Mouse (Mus musculus) stomach, embryonic 16.5 days (tissue): ENCODE results near the gene Cldn24. TPM values are rescaled to one million over a fixed set of nuclear protein-coding genes. Genes with fewer than 3 reads are reported as not detected.

Source experiments
- ATAC-seq: fragments of 200-750 bp; cut with Nextera tagmentation; 2 replicates; pipeline ENCODE4 v1.8.0; 2017; ENCODE audit warnings: moderate number of reproducible peaks, moderate TSS enrichment; ENCODE audit not compliant: insufficient read depth, low FRiP score
- H3K27ac ChIP-seq: fragments of 300-500 bp; sonication (generic); 2 replicates; pipeline ENCODE4 v1.5.1; 2014; ENCODE audit warnings: low read length
- H3K27me3 ChIP-seq: fragments of 300-500 bp; sonication (generic); 2 replicates; pipeline ENCODE4 v1.6.1; 2014; ENCODE audit warnings: low read length, control low read depth, mixed read lengths; ENCODE audit not compliant: control insufficient read depth, insufficient read depth
- H3K36me3 ChIP-seq: fragments of 300-500 bp; sonication (generic); 2 replicates; pipeline ENCODE4 v1.6.1; 2014; ENCODE audit warnings: low read length; ENCODE audit not compliant: control insufficient read depth, insufficient read depth
- H3K4me1 ChIP-seq: fragments of 300-500 bp; sonication (generic); 2 replicates; pipeline ENCODE4 v1.6.1; 2014; ENCODE audit warnings: low read length, control low read depth, mixed read lengths; ENCODE audit not compliant: control insufficient read depth, insufficient read depth
- H3K4me2 ChIP-seq: fragments of 300-500 bp; sonication (generic); 2 replicates; pipeline ENCODE4 v1.6.1; 2014; ENCODE audit warnings: low read depth, low read length, mixed read lengths
- H3K4me3 ChIP-seq: fragments of 300-500 bp; sonication (generic); replicated peaks from 2 replicates; pipeline ENCODE4 v1.5.1; 2014; ENCODE audit warnings: mild to moderate bottlenecking, low read length
- H3K9ac ChIP-seq: fragments of 300-500 bp; sonication (generic); 2 replicates; pipeline ENCODE4 v1.6.1; 2014; ENCODE audit warnings: low read length
- H3K9me3 ChIP-seq: fragments of 300-500 bp; sonication (generic); replicated peaks from 2 replicates; pipeline ENCODE4 v1.6.1; 2016; ENCODE audit warnings: low read length, control low read depth; ENCODE audit not compliant: control insufficient read depth
- WGBS: fragments of 180-500 bp; shearing (Covaris S2); extraction: QIAGEN DNeasy Blood & Tissue Kit; methylation state at CpG from one replicate; pipeline ENCODE4 v1.1.7; 2014; 5-methylcytosine and 5-hydroxymethylcytosine counted together
- polyA plus RNA-seq: library from polyadenylated mRNA; unstranded; fragments of >200 nt; fragmentation: Nextera tagmentation; extraction: Ambion mirVana; gene quantifications from 2 replicates; pipeline ENCODE4 v1.2.1, GENCODE M21; 2015

Cldn24 gene
- polyA plus RNA-seq, 1 experiment from 2014 or later = not detected

- H3K36me3 ChIP-seq = no peaks in the 10 kb centered on the region
- ATAC-seq = no peak
- no peak overlapping the region for H3K4me3 ChIP-seq
- no peak overlapping the region for H3K27ac ChIP-seq
- H3K9me3 ChIP-seq = no peaks in the 10 kb centered on the region
- WGBS = 69% methylated on average over 9 of the region's 9 CpGs
- H3K27me3 ChIP-seq = no peaks in the 10 kb centered on the region
- no peaks in the 10 kb centered on the region for H3K4me1 ChIP-seq
- no peak overlapping the region for H3K9ac ChIP-seq
- H3K4me2 ChIP-seq = no peak overlapping the region
These were observed 30.0 kb upstream of the Cldn24 start for GRCm38 (mm10) chr8:47791986-47792385.

- ATAC-seq = no peak
- H3K9ac ChIP-seq = no peak overlapping the region
- 40% methylated on average over 6 of the region's 6 CpGs for WGBS
These were observed 22.5 kb upstream of the Cldn24 start for GRCm38 (mm10) chr8:47799438-47799837.

DNA sequence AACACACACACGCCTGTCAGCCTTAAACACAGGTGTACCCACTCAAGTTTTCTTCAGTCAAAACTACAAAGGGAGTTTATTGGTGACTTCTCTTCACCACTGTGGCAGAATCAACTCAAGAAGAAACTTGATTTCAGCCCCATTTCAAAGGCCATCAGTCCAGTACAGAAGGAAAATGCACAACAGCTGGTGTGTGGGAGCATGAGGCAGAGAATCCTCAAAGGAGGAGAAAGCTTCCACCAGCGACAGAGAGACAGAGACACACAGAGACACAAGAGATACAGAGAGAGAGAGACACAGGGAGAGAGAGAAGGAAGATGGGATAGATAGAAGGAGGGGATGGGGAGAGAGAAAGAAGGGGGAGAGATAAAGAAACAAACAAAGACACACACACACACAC, 19.6 kb upstream of the Cldn24 start:
- H3K36me3 ChIP-seq = no peaks in the 10 kb centered on the region
- H3K27me3 ChIP-seq = no peaks in the 10 kb centered on the region
- no peak overlapping the region for H3K27ac ChIP-seq
- no peak overlapping the region for H3K4me2 ChIP-seq
- no peak for ATAC-seq
- no peak overlapping the region for H3K4me3 ChIP-seq
- H3K9me3 ChIP-seq = no peaks in the 10 kb centered on the region
- no peak overlapping the region for H3K9ac ChIP-seq
- H3K4me1 ChIP-seq = no peaks in the 10 kb centered on the region
- WGBS = 86% methylated on average over 2 of the region's 2 CpGs

More at GRCm38 (mm10) chr8:47799438-47799837, 22.5 kb upstream of the Cldn24 start:
- H3K27ac ChIP-seq = no peak overlapping the region
- H3K36me3 ChIP-seq = no peaks in the 10 kb centered on the region
- H3K4me2 ChIP-seq = no peak overlapping the region
- no peaks in the 10 kb centered on the region for H3K9me3 ChIP-seq
- no peak overlapping the region for H3K4me3 ChIP-seq
- H3K4me1 ChIP-seq = no peaks in the 10 kb centered on the region
- H3K27me3 ChIP-seq = no peaks in the 10 kb centered on the region

- Histone ChIP-seq H3K27me3 (no peaks in the 10 kb centered on the region), H3K9ac (no peak overlapping the region), H3K4me2 (no peak overlapping the region), H3K27ac (no peak overlapping the region), H3K36me3 (no peaks in the 10 kb centered on the region), H3K4me3 (no peak overlapping the region), H3K9me3 (no peaks in the 10 kb centered on the region), H3K4me1 (no peaks in the 10 kb centered on the region)
- no peak for ATAC-seq
- 80% methylated on average over 1 of the region's 1 CpGs for WGBS
These were observed 17.7 kb upstream of the Cldn24 start for GRCm38 (mm10) chr8:47804262-47804661.

DNA sequence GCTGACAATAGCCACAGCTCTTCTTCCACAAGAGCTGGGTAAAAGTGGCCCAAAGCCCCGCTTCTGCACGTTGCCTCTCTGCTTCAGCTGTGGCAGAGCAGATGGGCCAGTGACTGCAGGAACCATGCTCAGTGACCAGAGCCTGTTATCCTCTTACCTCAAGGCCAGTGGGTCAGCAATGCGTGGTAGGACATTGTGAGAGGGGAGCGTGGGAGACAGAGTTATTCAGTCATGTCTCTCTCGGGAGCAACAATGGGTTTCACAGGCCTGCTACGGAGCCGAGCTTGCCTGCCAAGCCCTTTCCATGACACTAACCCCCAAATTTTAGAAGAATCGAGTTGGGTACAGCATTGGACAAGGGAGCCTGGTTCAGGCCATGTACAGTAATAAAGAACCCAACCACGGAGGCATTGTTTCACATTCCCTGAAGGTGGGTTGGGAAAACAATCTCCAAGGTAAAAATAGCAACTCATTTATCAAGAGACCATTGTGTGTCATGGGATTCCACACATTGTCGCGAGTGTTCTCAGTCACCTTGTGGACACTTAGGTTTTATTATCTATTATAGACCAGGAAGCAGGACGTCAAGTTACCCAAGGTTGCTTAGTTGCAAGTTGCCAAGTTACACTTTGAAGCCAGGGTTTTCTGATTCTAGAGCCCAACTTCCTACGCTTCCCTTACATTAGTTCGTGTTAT, 11.8 kb upstream of the Cldn24 start:
- H3K9ac ChIP-seq = no peak overlapping the region
- H3K27me3 ChIP-seq = no peaks in the 10 kb centered on the region
- no peak overlapping the region for H3K27ac ChIP-seq
- no peak for ATAC-seq
- no peaks in the 10 kb centered on the region for H3K4me1 ChIP-seq
- WGBS = 79% methylated on average over 14 of the region's 14 CpGs
- H3K36me3 ChIP-seq = no peaks in the 10 kb centered on the region
- H3K4me3 ChIP-seq = no peak overlapping the region
- no peaks in the 10 kb centered on the region for H3K9me3 ChIP-seq
- no peak overlapping the region for H3K4me2 ChIP-seq

- Histone ChIP-seq H3K4me1 (no peaks in the 10 kb centered on the region), H3K27me3 (no peaks in the 10 kb centered on the region), H3K4me3 (no peak overlapping the region), H3K9ac (no peak overlapping the region), H3K9me3 (no peaks in the 10 kb centered on the region), H3K4me2 (no peak overlapping the region), H3K27ac (no peak overlapping the region), H3K36me3 (no peaks in the 10 kb centered on the region)
- ATAC-seq = no peak
- 74% methylated on average over 7 of the region's 7 CpGs for WGBS
These were observed 11.3 kb upstream of the Cldn24 start for GRCm38 (mm10) chr8:47810666-47811015.

DNA sequence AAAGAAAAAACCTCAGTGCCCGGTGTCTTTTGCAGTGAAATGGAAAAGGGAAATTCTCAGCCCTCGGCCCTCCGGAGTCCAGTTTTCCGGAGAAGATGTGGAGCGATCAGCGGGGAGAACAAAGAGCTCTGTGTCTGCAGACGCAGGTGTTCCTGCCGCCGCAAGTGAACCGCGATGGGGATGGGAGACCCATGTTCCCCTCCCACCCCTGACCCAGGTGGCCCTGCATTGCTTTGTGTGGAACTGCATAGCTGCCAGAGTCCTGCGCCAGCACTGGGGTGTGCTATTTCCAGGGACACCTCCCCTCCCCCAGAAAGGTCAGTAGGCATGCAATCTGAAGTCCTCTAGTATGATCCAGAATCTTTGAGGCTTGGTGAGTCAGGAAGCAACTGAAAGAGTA, 10.7 kb upstream of the Cldn24 start:
- no peaks in the 10 kb centered on the region for H3K27me3 ChIP-seq
- ATAC-seq = no peak
- no peaks in the 10 kb centered on the region for H3K36me3 ChIP-seq
- H3K4me3 ChIP-seq = no peak overlapping the region
- no peaks in the 10 kb centered on the region for H3K9me3 ChIP-seq
- 78% methylated on average over 12 of the region's 12 CpGs for WGBS
- no peaks in the 10 kb centered on the region for H3K4me1 ChIP-seq
- H3K4me2 ChIP-seq = no peak overlapping the region
- no peak overlapping the region for H3K9ac ChIP-seq
- H3K27ac ChIP-seq = no peak overlapping the region

GRCm38 (mm10) chr8:47819034-47819433, 2.9 kb upstream of the Cldn24 start:
- Histone ChIP-seq H3K4me3 (no peak overlapping the region), H3K4me2 (no peak overlapping the region), H3K27me3 (no peaks in the 10 kb centered on the region), H3K27ac (no peak overlapping the region), H3K9me3 (no peaks in the 10 kb centered on the region), H3K9ac (no peak overlapping the region), H3K4me1 (peaks cover 9% of the 10 kb centered on the region), H3K36me3 (no peaks in the 10 kb centered on the region)
- 82% methylated on average over 8 of the region's 8 CpGs for WGBS
- ATAC-seq = no peak

GRCm38 (mm10) chr8:47820914-47821772, 800 bp upstream of the Cldn24 start:
- ATAC-seq = no peak
- no peaks in the 10 kb centered on the region for H3K9me3 ChIP-seq
- no peak overlapping the region for H3K4me3 ChIP-seq
- H3K4me2 ChIP-seq = no peak overlapping the region
- peaks cover 14% of the 10 kb centered on the region for H3K4me1 ChIP-seq
- no peak overlapping the region for H3K9ac ChIP-seq
- H3K27me3 ChIP-seq = no peaks in the 10 kb centered on the region
- no peaks in the 10 kb centered on the region for H3K36me3 ChIP-seq
- WGBS = 84% methylated on average over 20 of the region's 20 CpGs
- no peak overlapping the region for H3K27ac ChIP-seq
